Mouse (Mus musculus): Measurements from ENCODE around the gene Trdmt1.

GRCm38 (mm10) chr2:13559303-13559702, 14.8 kb upstream of the Trdmt1 start:
- TF ChIP-seq POLR2A (IDR thresholded peaks at IDR 0.05; ENCODE audit: control insufficient read depth, extremely low read depth, insufficient read depth, low read length, poor library complexity), result no peak
- TF ChIP-seq CTCF (IDR thresholded peaks at IDR 0.05; ENCODE audit: borderline replicate concordance, control insufficient read depth, extremely low read depth, insufficient read depth, low read length, poor library complexity), result no peak
